Mouse (Mus musculus): ENCODE results near the gene Urb2.

- TF ChIP-seq CTCF (IDR thresholded peaks at IDR 0.05; ENCODE audit: low read depth) (no peak), EP300 (IDR thresholded peaks at IDR 0.05; ENCODE audit: low read depth) (no peak)
Measured at GRCm38 (mm10) chr8:124019782-124020181, 1.5 kb upstream of the Urb2 start.
